Mouse (Mus musculus) thymus, adult 2 months (tissue): Measurements from ENCODE around the gene Ypel3. TPM values are rescaled to one million over a fixed set of nuclear protein-coding genes. Genes with fewer than 3 reads are reported as not detected.
A peak's percentile ranks its signal among the peaks of the same experiment; 100 is the strongest.

Experiments used
- DNase-seq: peaks from one replicate; pipeline ENCODE4 v3.0.0; 2021
- H3K27ac ChIP-seq: fragments of 200-500 bp; 2 replicates; pipeline ENCODE4 v1.5.1; 2012; ENCODE audit warnings: low read length, control low read depth; ENCODE audit not compliant: control insufficient read depth, insufficient read depth
- H3K27me3 ChIP-seq: fragments of 200-500 bp; 2 replicates; pipeline ENCODE4 v1.6.1; 2012; ENCODE audit warnings: mild to moderate bottlenecking, low read length, moderate library complexity, mixed read lengths; ENCODE audit not compliant: control insufficient read depth, insufficient read depth
- H3K36me3 ChIP-seq: fragments of 200-500 bp; 2 replicates; pipeline ENCODE4 v1.6.1; 2012; ENCODE audit warnings: mild to moderate bottlenecking, low read length, moderate library complexity; ENCODE audit not compliant: control insufficient read depth, insufficient read depth
- H3K4me1 ChIP-seq: fragments of 200-500 bp; replicated peaks from 2 replicates; pipeline ENCODE4 v1.6.1; 2012; ENCODE audit warnings: low read length; ENCODE audit not compliant: control insufficient read depth, insufficient read depth
- H3K4me3 ChIP-seq: fragments of 200-500 bp; 2 replicates; pipeline ENCODE4 v1.5.1; 2012; ENCODE audit warnings: mild to moderate bottlenecking, low read length, control low read depth, moderate library complexity; ENCODE audit not compliant: control insufficient read depth, insufficient read depth
- CTCF ChIP-seq: fragments of 200-500 bp; IDR thresholded peaks from 2 replicates; pipeline ENCODE4 v1.5.1; 2012; ENCODE audit warnings: mild to moderate bottlenecking, control low read depth, low read length, moderate library complexity, borderline replicate concordance; ENCODE audit not compliant: control insufficient read depth, poor library complexity, insufficient read depth; ENCODE audit errors: extremely low read depth
- POLR2A ChIP-seq: fragments of 200-500 bp; IDR thresholded peaks from 2 replicates; pipeline ENCODE4 v1.6.1; 2012; ENCODE audit warnings: mild to moderate bottlenecking, low read length, control low read depth, moderate library complexity; ENCODE audit not compliant: control insufficient read depth, poor library complexity, insufficient read depth; ENCODE audit errors: extremely low read depth
- WGBS: fragments of 180-500 bp; shearing (Covaris S2); methylation state at CpG from one replicate; pipeline ENCODE4 v1.1.7; 2018; 5-methylcytosine and 5-hydroxymethylcytosine counted together
- polyA plus RNA-seq: library from polyadenylated mRNA; depleted of rRNA; stranded (reverse); fragments of >200 nt; gene quantifications from 2 replicates; pipeline ENCODE4 v1.2.3, GENCODE M21; 2012

Gene Ypel3
- polyA plus RNA-seq, 1 experiment, result 622 TPM

DNA sequence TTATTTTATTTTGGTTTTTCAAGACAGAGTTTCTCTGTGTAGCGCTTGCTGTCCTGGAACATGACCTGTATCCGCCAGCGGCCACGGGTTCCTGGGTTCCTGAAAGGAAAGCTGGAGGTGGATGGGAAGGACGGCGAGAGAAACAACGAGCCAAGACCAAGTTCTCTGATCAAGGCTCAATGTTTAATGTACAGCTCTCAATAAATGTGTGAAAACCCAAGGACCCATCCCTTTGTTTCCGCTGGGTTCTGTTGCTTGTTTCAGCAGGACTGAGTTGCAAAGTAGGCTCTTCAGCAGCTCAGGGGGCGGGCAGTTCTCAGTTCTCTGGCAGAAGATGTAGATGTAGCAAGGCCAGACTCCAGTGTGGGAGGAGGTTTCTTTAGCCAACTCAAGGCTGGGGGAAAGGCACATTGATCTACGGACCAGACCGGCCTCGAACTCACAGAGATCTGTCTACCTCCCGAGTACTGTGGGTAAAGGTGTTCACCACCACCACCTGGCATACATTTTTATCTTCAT, 34.7 kb upstream of the Ypel3 start:
- H3K36me3 ChIP-seq, result no peaks in the 10 kb centered on the region

GRCm38 (mm10) chr7:126746066-126746465, 30.7 kb upstream of the Ypel3 start:
- Histone ChIP-seq H3K27ac (no peak overlapping the region), H3K36me3 (no peaks in the 10 kb centered on the region), H3K27me3 (no peaks in the 10 kb centered on the region), H3K4me1 (peaks cover 5% of the 10 kb centered on the region; the same call in 1 of the 2 replicates), H3K4me3 (no peak overlapping the region)
- DNase-seq, result no peak
- TF ChIP-seq POLR2A (no peak), CTCF (no peak)
- 69% methylated on average over 12 of the region's 12 CpGs for WGBS

More for the DNA sequence above, 34.7 kb upstream of the Ypel3 start:
- no peak overlapping the region for H3K4me3 ChIP-seq
- 95% methylated on average over 13 of the region's 13 CpGs for WGBS
- no peak for DNase-seq
- no peak for TF ChIP-seq CTCF
- TF ChIP-seq POLR2A, result no peak
- no peak overlapping the region for H3K27ac ChIP-seq
- H3K27me3 ChIP-seq, result no peaks in the 10 kb centered on the region
- no peaks in the 10 kb centered on the region for H3K4me1 ChIP-seq

GRCm38 (mm10) chr7:126746798-126747197, 30.0 kb upstream of the Ypel3 start:
- Histone ChIP-seq H3K27ac (no peak overlapping the region), H3K27me3 (no peaks in the 10 kb centered on the region), H3K36me3 (no peaks in the 10 kb centered on the region), H3K4me3 (no peak overlapping the region), H3K4me1 (peaks cover 5% of the 10 kb centered on the region; the same call in 1 of the 2 replicates)
- no peak for TF ChIP-seq POLR2A
- TF ChIP-seq CTCF, result no peak
- DNase-seq, result no peak
- 18% methylated on average over 6 of the region's 6 CpGs for WGBS

- H3K36me3 ChIP-seq, result no peaks in the 10 kb centered on the region
- no peak for TF ChIP-seq CTCF
- TF ChIP-seq POLR2A, result no peak
- H3K4me3 ChIP-seq, result no peak overlapping the region
- 92% methylated on average over 7 of the region's 7 CpGs for WGBS
- H3K27ac ChIP-seq, result no peak overlapping the region
- no peaks in the 10 kb centered on the region for H3K27me3 ChIP-seq
- DNase-seq, result no peak
- H3K4me1 ChIP-seq, result peaks cover 5% of the 10 kb centered on the region; the same call in 1 of the 2 replicates
Observed at GRCm38 (mm10) chr7:126748824-126749223, 27.9 kb upstream of the Ypel3 start.

- H3K36me3 ChIP-seq, result no peaks in the 10 kb centered on the region
- peaks cover 10% of the 10 kb centered on the region for H3K4me1 ChIP-seq
- no peak overlapping the region for H3K4me3 ChIP-seq
- no peak overlapping the region for H3K27ac ChIP-seq
- TF ChIP-seq CTCF, result no peak
- no peak for TF ChIP-seq POLR2A
- H3K27me3 ChIP-seq, result no peaks in the 10 kb centered on the region
- 97% methylated on average over 17 of the region's 17 CpGs for WGBS
- DNase-seq, result no peak
Observed at GRCm38 (mm10) chr7:126749582-126750343, 27.0 kb upstream of the Ypel3 start.

DNA sequence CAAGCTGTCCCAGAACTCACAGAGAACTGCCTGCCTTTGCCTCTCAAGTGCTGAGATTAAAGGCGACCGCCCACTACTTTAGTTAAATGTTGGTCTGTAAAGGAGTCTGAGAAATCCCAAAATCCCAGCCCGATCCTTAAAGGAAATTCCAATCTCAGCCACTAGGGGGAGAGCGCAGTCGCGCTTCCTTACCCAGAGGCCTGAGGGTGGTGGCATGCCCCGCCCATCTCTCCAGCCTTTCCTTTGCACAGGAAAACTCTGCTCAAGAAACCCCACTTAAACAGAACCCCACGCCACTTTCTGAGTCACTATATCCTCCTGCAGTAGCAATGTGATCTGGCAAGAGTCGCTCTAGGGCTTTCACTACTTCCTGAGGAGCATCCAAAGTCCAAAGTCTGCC, 21.9 kb upstream of the Ypel3 start:
- WGBS, result 6% methylated on average over 9 of the region's 9 CpGs
- TF ChIP-seq POLR2A (no peak), CTCF (peak; percentile 86; the same call in 1 of the 2 replicates)
- DNase-seq, result peak; percentile 63
- peaks cover 7% of the 10 kb centered on the region for H3K4me1 ChIP-seq
- H3K27ac ChIP-seq, result no peak overlapping the region
- no peak overlapping the region for H3K4me3 ChIP-seq
- H3K36me3 ChIP-seq, result no peaks in the 10 kb centered on the region
- no peaks in the 10 kb centered on the region for H3K27me3 ChIP-seq
